12 mouse cellular contexts compared by ENCODE assay signal in the genomic region with DNA sequence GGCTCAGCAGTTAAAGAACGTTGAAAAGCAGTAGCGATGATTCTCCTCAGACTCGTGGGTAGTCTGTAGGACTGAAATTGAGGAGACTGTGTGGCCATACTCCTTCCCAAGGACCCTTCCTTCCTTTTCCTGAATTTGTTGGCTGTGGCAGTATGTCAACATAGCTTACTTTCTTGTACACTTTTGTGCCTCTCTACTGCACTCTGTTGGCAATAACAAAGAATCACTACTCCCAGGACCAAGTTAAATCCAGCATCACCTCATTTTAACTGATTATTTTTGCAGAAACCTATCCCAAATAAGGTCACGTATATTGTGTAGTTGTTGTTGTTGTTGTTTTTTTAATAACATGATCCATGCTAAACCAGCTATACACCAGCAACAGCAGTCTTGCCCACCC. TPM values are rescaled to one million over a fixed set of nuclear protein-coding genes. Genes with fewer than 3 reads are reported as not detected.
DNase-seq lines count a peak whose midpoint lies in the region; ATAC-seq and TF ChIP-seq lines count a peak whose summit lies in the region.
"Had no signal": no experiment of that assay in that cellular context is flagged by ENCODE, and none has a peak within 500 bp of the region (broad histone marks: within the 10 kb centered on the region; RNA-seq: fewer than 3 reads in every experiment).

No protein-coding gene starts in this region.

- no peak overlapping the region for H3K4me3 ChIP-seq in heart, embryonic 15.5 days
- no peak overlapping the region for H3K4me3 ChIP-seq in heart, embryonic 11.5 days (ENCODE audit: low read depth, low read length)
- no peak overlapping the region for H3K4me3 ChIP-seq in lung, postnatal 0 days (ENCODE audit: low read depth, low read length)
- H3K4me3 ChIP-seq in lung, adult 2 months (replicated peaks; ENCODE audit: extremely low read depth, low read depth, low read length): no peak overlapping the region
- H3K4me3 ChIP-seq: embryonic facial prominence, embryonic 15.5 days; forebrain, embryonic 12.5 days; liver, embryonic 15.5 days had no signal

- no peak for TF ChIP-seq EP300 in lung, postnatal 0 days (IDR thresholded peaks at IDR 0.05)

- peak; percentile 48 for TF ChIP-seq CTCF in lung, postnatal 0 days (IDR thresholded peaks at IDR 0.05)
- TF ChIP-seq CTCF in lung, adult 2 months (IDR thresholded peaks at IDR 0.05; ENCODE audit: insufficient read depth, low read length): no peak

- H3K4me1 ChIP-seq in heart, embryonic 15.5 days (replicated peaks): peaks cover 26% of the 10 kb centered on the region
- peaks cover 12% of the 10 kb centered on the region for H3K4me1 ChIP-seq in heart, embryonic 11.5 days (ENCODE audit: control insufficient read depth, insufficient read depth, low read length)
- H3K4me1 ChIP-seq in lung, postnatal 0 days (ENCODE audit: insufficient read depth, low read depth, low read length): no peaks in the 10 kb centered on the region
- H3K4me1 ChIP-seq in lung, adult 2 months (ENCODE audit: control insufficient read depth, insufficient read depth, low read length): no peaks in the 10 kb centered on the region
- H3K4me1 ChIP-seq: embryonic facial prominence, embryonic 15.5 days; forebrain, embryonic 12.5 days; liver, embryonic 15.5 days had no signal

- no peaks in the 10 kb centered on the region for H3K27me3 ChIP-seq in heart, embryonic 15.5 days
- H3K27me3 ChIP-seq in heart, embryonic 11.5 days (ENCODE audit: control insufficient read depth, insufficient read depth, low read length): no peaks in the 10 kb centered on the region
- no peaks in the 10 kb centered on the region for H3K27me3 ChIP-seq in lung, postnatal 0 days (replicated peaks; ENCODE audit: insufficient read depth, low read length)
- H3K27me3 ChIP-seq: embryonic facial prominence, embryonic 15.5 days; forebrain, embryonic 12.5 days; liver, embryonic 15.5 days had no signal

- H3K36me3 ChIP-seq in heart, embryonic 15.5 days: peaks cover 42% of the 10 kb centered on the region
- peaks cover 22% of the 10 kb centered on the region for H3K36me3 ChIP-seq in heart, embryonic 11.5 days (ENCODE audit: control insufficient read depth, insufficient read depth, low read length)
- H3K36me3 ChIP-seq in lung, postnatal 0 days (ENCODE audit: insufficient read depth, low read length): peaks cover 19% of the 10 kb centered on the region

- no peaks in the 10 kb centered on the region for H3K9me3 ChIP-seq in heart, embryonic 15.5 days (replicated peaks)
- no peaks in the 10 kb centered on the region for H3K9me3 ChIP-seq in heart, embryonic 11.5 days (replicated peaks; ENCODE audit: control insufficient read depth, low read length)
- no peaks in the 10 kb centered on the region for H3K9me3 ChIP-seq in lung, postnatal 0 days (ENCODE audit: low read length)
- H3K9me3 ChIP-seq: embryonic facial prominence, embryonic 15.5 days; forebrain, embryonic 12.5 days; liver, embryonic 15.5 days had no signal

- 0 out of 2 replicates have a peak overlapping the region, but pooled peaks have one; percentile 27 for H3K27ac ChIP-seq in heart, embryonic 15.5 days
- no peak overlapping the region for H3K27ac ChIP-seq in heart, embryonic 11.5 days (ENCODE audit: low read depth, low read length)
- H3K27ac ChIP-seq in lung, postnatal 0 days (ENCODE audit: low read length): no peak overlapping the region
- H3K27ac ChIP-seq: embryonic facial prominence, embryonic 15.5 days; forebrain, embryonic 12.5 days; liver, embryonic 15.5 days had no signal

- DNase-seq in lung, postnatal 0 days (ENCODE audit: low spot score): peak; percentile 20
- DNase-seq in lung, adult 2 months: no peak
- peak; percentile 46 for DNase-seq in ES-CJ7 (ENCODE audit: low read depth, low spot score)
- DNase-seq in right cerebral cortex, postnatal 10 days (ENCODE audit: low spot score in 2 of 2): no peak
- no peak for DNase-seq in right cerebral cortex, adult 18-20 months
- DNase-seq: cerebellum, adult 11 months had no signal

- H3K9ac ChIP-seq in heart, embryonic 15.5 days: no peak overlapping the region
- H3K9ac ChIP-seq in heart, embryonic 11.5 days (ENCODE audit: low read depth, low read length): no peak overlapping the region
- H3K9ac ChIP-seq in lung, postnatal 0 days (replicated peaks; ENCODE audit: low read depth): no peak overlapping the region
- H3K9ac ChIP-seq: embryonic facial prominence, embryonic 15.5 days; forebrain, embryonic 12.5 days; liver, embryonic 15.5 days had no signal

- H3K4me2 ChIP-seq in heart, embryonic 15.5 days: no peak overlapping the region
- no peak overlapping the region for H3K4me2 ChIP-seq in heart, embryonic 11.5 days
- no peak overlapping the region for H3K4me2 ChIP-seq in lung, postnatal 0 days (replicated peaks; ENCODE audit: low read depth, low read length)
- H3K4me2 ChIP-seq: embryonic facial prominence, embryonic 15.5 days; forebrain, embryonic 12.5 days; liver, embryonic 15.5 days had no signal

- no peak for TF ChIP-seq POLR2A in lung, adult 2 months (IDR thresholded peaks at IDR 0.05; ENCODE audit: borderline replicate concordance, extremely low read depth, low read depth, low read length)

- ATAC-seq in heart, embryonic 15.5 days (replicated peaks; ENCODE audit: insufficient number of reproducible peaks, insufficient read depth, low FRiP score, low read depth): no peak
- ATAC-seq in heart, embryonic 11.5 days (replicated peaks; ENCODE audit: insufficient number of reproducible peaks, low FRiP score, low TSS enrichment): no peak
- no peak for ATAC-seq in lung, postnatal 0 days
- peak; percentile 49; the same call in 1 of the 2 replicates for ATAC-seq in megakaryocyte progenitor cell, adult 5-6 weeks (replicated peaks; ENCODE audit: poor library complexity)

- WGBS in heart, embryonic 15.5 days: 85% methylated on average over 4 of the region's 4 CpGs
- WGBS in heart, embryonic 11.5 days (ENCODE audit: insufficient replicate concordance): 93% methylated on average over 4 of the region's 4 CpGs
- WGBS in lung, postnatal 0 days: 88% methylated on average over 4 of the region's 4 CpGs
- WGBS in lung, adult 2 months: 87% methylated on average over 4 of the region's 4 CpGs

RNA-seq across cellular contexts. Expression of gene Leo1, which starts 25.3 kb away (rescaled TPM):
- 27.1 and 27.7 TPM in 2 replicates for polyA plus RNA-seq in heart, embryonic 15.5 days (2015; fragmentation: Nextera tagmentation; extraction: Ambion mirVana)
- 33.5 and 36.0 TPM in 2 replicates for polyA plus RNA-seq in heart, embryonic 11.5 days (2014; fragmentation: Nextera tagmentation; extraction: Ambion mirVana)
- 17.0 and 19.3 TPM in 2 replicates for polyA plus RNA-seq in lung, postnatal 0 days (2015; fragmentation: Nextera tagmentation; extraction: Ambion mirVana)
- polyA plus RNA-seq in lung, adult 2 months (2012; rRNA removed): 2.5 and 4.1 TPM in 2 replicates
- total RNA-seq in megakaryocyte progenitor cell, adult 5-6 weeks (2015): 20.1 and 24.1 TPM in 2 replicates
- total RNA-seq in megakaryocyte progenitor cell, adult 5-6 weeks (2017): 49.9 and 60.3 TPM in 2 replicates

RNA-seq across cellular contexts. Expression of gene Mapk6, which starts 56.8 kb away (rescaled TPM):
- polyA plus RNA-seq in heart, embryonic 15.5 days (2015; fragmentation: Nextera tagmentation; extraction: Ambion mirVana): 36.4 and 42.3 TPM in 2 replicates
- 70.0 and 77.5 TPM in 2 replicates for polyA plus RNA-seq in heart, embryonic 11.5 days (2014; fragmentation: Nextera tagmentation; extraction: Ambion mirVana)
- polyA plus RNA-seq in lung, postnatal 0 days (2015; fragmentation: Nextera tagmentation; extraction: Ambion mirVana): 28.0 and 30.5 TPM in 2 replicates
- 14.5 and 25.2 TPM in 2 replicates for polyA plus RNA-seq in lung, adult 2 months (2012; rRNA removed)
- 64.2 and 65.1 TPM in 2 replicates for total RNA-seq in megakaryocyte progenitor cell, adult 5-6 weeks (2015)
- 50.3 and 53.6 TPM in 2 replicates for total RNA-seq in megakaryocyte progenitor cell, adult 5-6 weeks (2017)

Comparison
In these comparisons a context has a peak if more than half of its experiments do, and no peak if none do; other contexts are left out.
1. DNase-seq: peak in lung, postnatal 0 days (single experiment) and ES-CJ7 (single experiment); none in lung, adult 2 months (single experiment), right cerebral cortex, postnatal 10 days (0 of 2) and right cerebral cortex, adult 18-20 months (single experiment).